Mouse (Mus musculus) hindbrain, embryonic 15.5 days (tissue): Measurements from ENCODE around the gene Mdfi. TPM values are rescaled to one million over a fixed set of nuclear protein-coding genes. Genes with fewer than 3 reads are reported as not detected.
A peak's percentile ranks its signal among the peaks of the same experiment; 100 is the strongest.

ENCODE experiments used
- ATAC-seq: fragments of 200-750 bp; cut with Nextera tagmentation; 2 replicates; pipeline ENCODE4 v1.8.0; 2017; ENCODE audit warnings: low read depth, moderate number of reproducible peaks, moderate TSS enrichment; ENCODE audit not compliant: low FRiP score
- H3K27ac ChIP-seq: fragments of 300-500 bp; sonication (generic); replicated peaks from 2 replicates; pipeline ENCODE4 v1.5.1; 2015; ENCODE audit warnings: mild to moderate bottlenecking, inconsistent platforms
- H3K27me3 ChIP-seq: fragments of 300-500 bp; sonication (generic); 2 replicates; pipeline ENCODE4 v1.6.1; 2015; ENCODE audit warnings: control low read depth, inconsistent platforms
- H3K36me3 ChIP-seq: fragments of 300-500 bp; sonication (generic); 2 replicates; pipeline ENCODE4 v1.6.1; 2015; ENCODE audit warnings: control low read depth, inconsistent platforms
- H3K4me1 ChIP-seq: fragments of 300-500 bp; sonication (generic); replicated peaks from 2 replicates; pipeline ENCODE4 v1.6.1; 2015; ENCODE audit warnings: control low read depth, inconsistent platforms
- H3K4me2 ChIP-seq: fragments of 300-500 bp; sonication (generic); 2 replicates; pipeline ENCODE4 v1.6.1; 2015; ENCODE audit warnings: moderate library complexity, mild to moderate bottlenecking, inconsistent platforms
- H3K4me3 ChIP-seq: fragments of 300-500 bp; sonication (generic); 2 replicates; pipeline ENCODE4 v1.5.1; 2015; ENCODE audit warnings: mild to moderate bottlenecking, inconsistent platforms
- H3K9ac ChIP-seq: fragments of 300-500 bp; sonication (generic); 2 replicates; pipeline ENCODE4 v1.6.1; 2015; ENCODE audit warnings: inconsistent platforms
- H3K9me3 ChIP-seq: fragments of 300-500 bp; sonication (generic); 2 replicates; pipeline ENCODE4 v1.6.1; 2016; ENCODE audit warnings: control low read depth, inconsistent platforms
- WGBS: fragments of 180-500 bp; shearing (Covaris S2); methylation state at CpG from one replicate; pipeline ENCODE4 v1.1.7; 2015; 5-methylcytosine and 5-hydroxymethylcytosine counted together
- polyA plus RNA-seq: library from polyadenylated mRNA; unstranded; fragments of >200 nt; fragmentation: Nextera tagmentation; extraction: Ambion mirVana; gene quantifications from 2 replicates; pipeline ENCODE4 v1.2.1, GENCODE M21; 2015

The Mdfi gene
- polyA plus RNA-seq, 1 experiment from 2014 or later = 4.2 TPM

- Histone ChIP-seq H3K4me1 (no peaks in the 10 kb centered on the region), H3K27ac (no peak overlapping the region), H3K27me3 (no peaks in the 10 kb centered on the region), H3K4me3 (no peak overlapping the region), H3K9me3 (no peaks in the 10 kb centered on the region), H3K4me2 (no peak overlapping the region), H3K9ac (no peak overlapping the region), H3K36me3 (no peaks in the 10 kb centered on the region)
- ATAC-seq = no peak
- over 99% methylated on average over 3 of the region's 3 CpGs for WGBS
These were observed 9.0 kb upstream of the Mdfi start for GRCm38 (mm10) chr17:47843465-47843864.

- Histone ChIP-seq H3K27me3 (no peaks in the 10 kb centered on the region; the same call in 1 of the 2 replicates), H3K27ac (no peak overlapping the region), H3K9me3 (no peaks in the 10 kb centered on the region), H3K9ac (no peak overlapping the region), H3K36me3 (no peaks in the 10 kb centered on the region), H3K4me1 (no peaks in the 10 kb centered on the region), H3K4me3 (no peak overlapping the region), H3K4me2 (no peak overlapping the region)
- no peak for ATAC-seq
- WGBS = 67% methylated on average over 19 of the region's 19 CpGs
These were observed 7.6 kb upstream of the Mdfi start for GRCm38 (mm10) chr17:47841931-47842623.

GRCm38 (mm10) chr17:47841521-47841920 is 7.0 kb upstream of the Mdfi start:
- no peak for ATAC-seq
- Histone ChIP-seq H3K36me3 (no peaks in the 10 kb centered on the region), H3K9ac (no peak overlapping the region), H3K27ac (no peak overlapping the region), H3K4me2 (no peak overlapping the region), H3K27me3 (no peaks in the 10 kb centered on the region; the same call in 1 of the 2 replicates), H3K9me3 (no peaks in the 10 kb centered on the region), H3K4me1 (no peaks in the 10 kb centered on the region), H3K4me3 (no peak overlapping the region)
- 89% methylated on average over 8 of the region's 8 CpGs for WGBS

GRCm38 (mm10) chr17:47837808-47838207 is 3.3 kb upstream of the Mdfi start:
- Histone ChIP-seq H3K9me3 (no peaks in the 10 kb centered on the region), H3K27ac (no peak overlapping the region), H3K27me3 (peaks cover 28% of the 10 kb centered on the region), H3K9ac (no peak overlapping the region), H3K36me3 (no peaks in the 10 kb centered on the region), H3K4me3 (no peak overlapping the region), H3K4me1 (peaks cover 14% of the 10 kb centered on the region), H3K4me2 (no peak overlapping the region)
- no peak for ATAC-seq
- WGBS = 48% methylated on average over 6 of the region's 6 CpGs

- no peak overlapping the region for H3K27ac ChIP-seq
- peaks cover 27% of the 10 kb centered on the region for H3K4me1 ChIP-seq
- H3K4me2 ChIP-seq = peak overlapping the region; percentile 97
- H3K9ac ChIP-seq = no peak overlapping the region
- WGBS = 1% methylated on average over 45 of the region's 45 CpGs
- H3K36me3 ChIP-seq = no peaks in the 10 kb centered on the region
- peak overlapping the region; percentile 57 for H3K4me3 ChIP-seq
- no peak for ATAC-seq
- H3K27me3 ChIP-seq = peaks cover 48% of the 10 kb centered on the region
- H3K9me3 ChIP-seq = no peaks in the 10 kb centered on the region
These were observed 636 bp downstream of the Mdfi start for GRCm38 (mm10) chr17:47833628-47834481.

GRCm38 (mm10) chr17:47833029-47833627 is 1.4 kb downstream of the Mdfi start:
- Histone ChIP-seq H3K36me3 (no peaks in the 10 kb centered on the region), H3K4me3 (peak overlapping the region; percentile 57), H3K9me3 (no peaks in the 10 kb centered on the region), H3K27me3 (peaks cover 48% of the 10 kb centered on the region), H3K27ac (peak overlapping the region; percentile 2; the same call in 1 of the 2 replicates), H3K4me1 (peaks cover 27% of the 10 kb centered on the region), H3K9ac (peak overlapping the region; percentile 41), H3K4me2 (peak overlapping the region; percentile 97)
- peak; percentile 36; the same call in 1 of the 2 replicates for ATAC-seq
- WGBS = under 1% methylated on average over 38 of the region's 45 CpGs

- H3K9ac ChIP-seq = peak overlapping the region; percentile 41
- peaks cover 27% of the 10 kb centered on the region for H3K4me1 ChIP-seq
- H3K4me3 ChIP-seq = peak overlapping the region; percentile 57
- peak overlapping the region; percentile 2; the same call in 1 of the 2 replicates for H3K27ac ChIP-seq
- peak overlapping the region; percentile 97 for H3K4me2 ChIP-seq
- peak; percentile 57; the same call in 1 of the 2 replicates for ATAC-seq
- peaks cover 48% of the 10 kb centered on the region for H3K27me3 ChIP-seq
- WGBS = under 1% methylated on average over 17 of the region's 17 CpGs
- H3K9me3 ChIP-seq = no peaks in the 10 kb centered on the region
- H3K36me3 ChIP-seq = no peaks in the 10 kb centered on the region
These were observed 1.9 kb downstream of the Mdfi start for GRCm38 (mm10) chr17:47832501-47833028.

- no peak for ATAC-seq
- WGBS = 46% methylated on average over 5 of the region's 5 CpGs
- Histone ChIP-seq H3K4me3 (no peak overlapping the region), H3K4me1 (peaks cover 27% of the 10 kb centered on the region), H3K36me3 (no peaks in the 10 kb centered on the region), H3K9ac (no peak overlapping the region), H3K9me3 (no peaks in the 10 kb centered on the region), H3K4me2 (peak overlapping the region; percentile 97), H3K27ac (no peak overlapping the region), H3K27me3 (peaks cover 48% of the 10 kb centered on the region)
These were observed 2.7 kb downstream of the Mdfi start for GRCm38 (mm10) chr17:47831772-47832171.

GRCm38 (mm10) chr17:47831161-47831560 is 3.3 kb downstream of the Mdfi start:
- Histone ChIP-seq H3K36me3 (no peaks in the 10 kb centered on the region), H3K27ac (no peak overlapping the region), H3K4me1 (peaks cover 27% of the 10 kb centered on the region), H3K27me3 (peaks cover 48% of the 10 kb centered on the region), H3K4me2 (peak overlapping the region; percentile 97), H3K4me3 (no peak overlapping the region), H3K9me3 (no peaks in the 10 kb centered on the region), H3K9ac (no peak overlapping the region)
- peak; percentile 46; the same call in 1 of the 2 replicates for ATAC-seq
- whole genome bisulfite sequencing = 15% methylated on average over 9 of the region's 9 CpGs

- Histone ChIP-seq H3K4me3 (no peak overlapping the region), H3K4me2 (no peak overlapping the region), H3K9ac (no peak overlapping the region), H3K4me1 (no peaks in the 10 kb centered on the region), H3K27ac (no peak overlapping the region), H3K27me3 (no peaks in the 10 kb centered on the region), H3K36me3 (no peaks in the 10 kb centered on the region), H3K9me3 (no peaks in the 10 kb centered on the region)
- WGBS = 69% methylated on average over 8 of the region's 8 CpGs
- ATAC-seq = no peak
These were observed 13.2 kb downstream of the Mdfi start for GRCm38 (mm10) chr17:47821339-47821738.

- Histone ChIP-seq H3K9ac (no peak overlapping the region), H3K27ac (no peak overlapping the region), H3K4me2 (no peak overlapping the region), H3K27me3 (no peaks in the 10 kb centered on the region), H3K4me1 (peaks cover 16% of the 10 kb centered on the region), H3K4me3 (no peak overlapping the region), H3K9me3 (no peaks in the 10 kb centered on the region), H3K36me3 (no peaks in the 10 kb centered on the region)
- ATAC-seq = no peak
- 76% methylated on average over 13 of the region's 13 CpGs for WGBS
These were observed 16.3 kb downstream of the Mdfi start for GRCm38 (mm10) chr17:47818038-47818725.
